ENCODE assay signal across 9 mouse cellular contexts in the genomic region with DNA sequence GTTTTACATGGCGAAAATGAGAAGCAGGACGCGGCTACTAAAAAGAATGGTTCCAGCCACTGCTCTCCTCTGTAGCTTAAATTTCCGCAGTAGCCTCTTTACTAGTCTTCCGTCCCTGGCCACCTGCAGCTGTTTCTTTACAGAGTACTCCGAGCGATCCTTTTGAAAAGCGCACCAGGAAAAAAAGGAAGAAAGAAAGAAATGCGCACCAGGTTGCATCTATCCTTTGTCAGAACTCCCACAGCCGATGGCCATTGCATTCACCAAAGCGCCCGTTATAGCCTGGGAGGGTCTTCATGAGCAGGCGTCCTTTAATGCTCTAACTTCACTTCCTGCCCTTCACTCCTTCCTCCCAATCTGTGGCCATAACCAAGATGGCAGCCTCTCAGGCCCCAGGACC. TPM values are rescaled to one million over a fixed set of nuclear protein-coding genes. Genes with fewer than 3 reads are reported as not detected.
DNase-seq lines count a peak whose midpoint lies in the region; ATAC-seq and TF ChIP-seq lines count a peak whose summit lies in the region.
"Had no signal": no experiment of that assay in that cellular context is flagged by ENCODE, and none has a peak within 500 bp of the region (broad histone marks: within the 10 kb centered on the region; RNA-seq: fewer than 3 reads in every experiment).

A gene (minus strand): TSS at position 354 of the 400 bp plus-strand sequence.

- H3K9ac ChIP-seq in heart, embryonic 15.5 days = peak within 1 kb of the TSS; percentile 47
- H3K9ac ChIP-seq in midbrain, embryonic 12.5 days (replicated peaks) = peak within 1 kb of the TSS; percentile 76

- H3K27ac ChIP-seq in heart, embryonic 15.5 days = no peak within 1 kb of the TSS
- peak within 1 kb of the TSS; percentile 96 for H3K27ac ChIP-seq in cortical plate, adult 2 months (ENCODE audit: insufficient read depth, low read length)
- H3K27ac ChIP-seq in midbrain, embryonic 12.5 days (replicated peaks) = peak within 1 kb of the TSS; percentile 78
- H3K27ac ChIP-seq: macrophage had no signal

- no peaks in the 10 kb centered on the region for H3K9me3 ChIP-seq in heart, embryonic 15.5 days (replicated peaks)
- H3K9me3 ChIP-seq in midbrain, embryonic 12.5 days = no peaks in the 10 kb centered on the region

- H3K36me3 ChIP-seq in heart, embryonic 15.5 days = no peaks in the 10 kb centered on the region
- no peaks in the 10 kb centered on the region for H3K36me3 ChIP-seq in midbrain, embryonic 12.5 days

- 12% methylated on average over 13 of the region's 13 CpGs for WGBS in heart, embryonic 15.5 days
- 2% methylated on average over 13 of the region's 13 CpGs for WGBS in midbrain, embryonic 12.5 days

- no peak for TF ChIP-seq CTCF in cortical plate, adult 2 months (IDR thresholded peaks at IDR 0.05; ENCODE audit: extremely low read depth, insufficient read depth, low read length)

- H3K4me1 ChIP-seq in heart, embryonic 15.5 days (replicated peaks) = peaks cover 19% of the 10 kb centered on the region
- H3K4me1 ChIP-seq in cortical plate, adult 2 months (ENCODE audit: control insufficient read depth, insufficient read depth, low read length) = peaks cover 3% of the 10 kb centered on the region
- no peaks in the 10 kb centered on the region for H3K4me1 ChIP-seq in midbrain, embryonic 12.5 days

- peak within 1 kb of the TSS; percentile 99 for H3K4me2 ChIP-seq in heart, embryonic 15.5 days
- H3K4me2 ChIP-seq in midbrain, embryonic 12.5 days (replicated peaks) = peak within 1 kb of the TSS; percentile 71

- intact Hi-C loops in heart, postnatal 25 days (cut with DNase I) = no loop called here

- H3K27me3 ChIP-seq in heart, embryonic 15.5 days = peaks cover 66% of the 10 kb centered on the region
- peaks cover 44% of the 10 kb centered on the region for H3K27me3 ChIP-seq in midbrain, embryonic 12.5 days

- no peak for ATAC-seq in heart, embryonic 15.5 days (replicated peaks; ENCODE audit: insufficient number of reproducible peaks, insufficient read depth, low FRiP score, low read depth)
- no peak for ATAC-seq in inflammation-experienced regulatory T-cells, adult 6 months
- ATAC-seq in midbrain, embryonic 12.5 days (ENCODE audit: low FRiP score, low read depth) = no peak

- no peak for DNase-seq in heart, postnatal 25 days (ENCODE audit: low spot score)
- DNase-seq in ovary, adult 18-20 months (ENCODE audit: low spot score) = no peak
- no peak for DNase-seq in adrenal gland, postnatal 10 days
- DNase-seq in kidney, postnatal 14 days = no peak

- no peak for TF ChIP-seq POLR2A in cortical plate, adult 2 months (IDR thresholded peaks at IDR 0.05; ENCODE audit: extremely low read depth, insufficient read depth, low read length)

- peak within 1 kb of the TSS; percentile 61 for H3K4me3 ChIP-seq in heart, embryonic 15.5 days
- peak within 1 kb of the TSS; percentile 82 for H3K4me3 ChIP-seq in cortical plate, adult 2 months (ENCODE audit: insufficient read depth, low read length)
- H3K4me3 ChIP-seq in midbrain, embryonic 12.5 days = peak within 1 kb of the TSS; percentile 63

RNA-seq across cellular contexts. Expression of the gene that starts here (rescaled TPM):
- 0.44 and 0.61 TPM in 2 replicates for polyA plus RNA-seq in heart, embryonic 15.5 days (2015; fragmentation: Nextera tagmentation; extraction: Ambion mirVana)
- total RNA-seq in heart, postnatal 25 days (2021) = not detected
- polyA plus RNA-seq in cortical plate, adult 2 months (2012; rRNA removed) = 205 and 221 TPM in 2 replicates
- polyA plus RNA-seq in inflammation-experienced regulatory T-cells, adult 6 months (2017; shearing (Covaris generic)) = 10 to 100 TPM in 2 of 3 experiments, 1 to 10 TPM in 1; 8.8 to 16.0 (median 11.1) TPM
- polyA plus RNA-seq in midbrain, embryonic 12.5 days (2016; fragmentation: Nextera tagmentation; extraction: Ambion mirVana) = 46.4 and 51.5 TPM in 2 replicates
- total RNA-seq in adrenal gland, postnatal 10 days (2021) = 1 to 10 TPM in 1 of 2 experiments, under 1 TPM in 1; 0.81 to 1.5 TPM
- polyA plus RNA-seq: macrophage had no signal
